Mouse (Mus musculus): ENCODE results near the gene Tmem135.

Gene Tmem135

DNA sequence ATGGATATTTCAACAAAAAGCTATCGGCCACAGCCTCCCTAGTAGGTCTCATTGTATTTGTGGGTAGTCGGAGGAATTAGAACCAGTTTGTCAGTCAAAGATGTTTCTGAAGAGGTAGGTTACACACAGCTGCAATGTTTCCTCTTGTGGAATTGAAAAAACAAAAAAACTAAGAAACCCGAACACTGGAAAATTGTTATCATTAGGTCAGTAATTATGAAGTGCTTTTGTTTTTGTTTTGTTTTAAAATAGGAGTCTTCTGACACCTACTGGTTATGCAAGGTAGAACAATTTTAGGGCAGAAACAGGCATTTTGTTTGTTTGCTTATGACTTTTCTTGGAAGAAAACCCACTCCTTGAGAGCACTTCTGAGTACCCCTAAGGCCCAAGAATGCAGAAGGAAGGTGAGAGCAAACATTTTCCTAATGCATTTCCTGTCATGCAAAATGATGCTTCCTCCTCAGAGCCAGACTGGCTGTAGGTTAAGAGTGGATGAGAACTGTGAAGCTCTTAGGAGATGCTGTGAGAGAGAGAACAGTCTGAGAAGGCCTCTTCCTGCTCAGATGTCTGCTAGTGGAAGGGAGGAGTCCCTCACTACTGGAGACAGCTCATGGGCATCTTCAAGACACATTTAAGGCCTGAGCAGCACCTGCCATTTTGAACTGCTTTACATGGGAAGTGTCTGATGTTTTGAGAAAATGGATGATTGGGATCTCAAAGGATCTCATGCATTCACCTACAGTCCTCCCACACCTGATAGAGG is 15.1 kb upstream of the Tmem135 start:
- no peak for DNase-seq (ENCODE audit: extremely low read depth, insufficient read length, low spot score)

- DNase-seq (ENCODE audit: extremely low read depth, insufficient read length, low spot score), result no peak
These were observed 14.2 kb upstream of the Tmem135 start for GRCm38 (mm10) chr7:89418127-89418653.

- DNase-seq (ENCODE audit: extremely low read depth, insufficient read length, low spot score), result no peak
These were observed 13.7 kb upstream of the Tmem135 start for GRCm38 (mm10) chr7:89417707-89418106.

DNA sequence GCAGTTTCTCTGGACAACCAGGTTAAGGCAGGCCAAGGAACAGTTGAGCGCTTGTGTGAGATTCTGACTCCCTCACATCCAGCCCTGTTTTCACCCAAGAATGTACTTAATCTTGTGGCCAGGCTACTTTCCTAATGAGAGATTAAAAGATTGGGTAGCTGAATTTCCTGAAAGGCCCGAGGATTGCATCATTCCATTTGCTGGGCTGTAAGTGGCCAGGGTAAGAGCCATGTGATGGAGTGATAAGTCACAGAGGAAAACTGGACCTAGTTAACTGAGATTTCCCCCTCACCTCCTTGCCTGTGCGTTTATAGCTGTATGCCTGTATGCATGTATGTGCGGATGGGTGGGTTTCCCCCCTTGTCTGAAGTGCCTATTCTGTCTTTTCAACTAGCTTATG is 12.0 kb upstream of the Tmem135 start:
- DNase-seq (ENCODE audit: extremely low read depth, insufficient read length, low spot score), result no peak

GRCm38 (mm10) chr7:89412094-89412493 is 8.1 kb upstream of the Tmem135 start:
- DNase-seq (ENCODE audit: extremely low read depth, insufficient read length, low spot score), result no peak

DNA sequence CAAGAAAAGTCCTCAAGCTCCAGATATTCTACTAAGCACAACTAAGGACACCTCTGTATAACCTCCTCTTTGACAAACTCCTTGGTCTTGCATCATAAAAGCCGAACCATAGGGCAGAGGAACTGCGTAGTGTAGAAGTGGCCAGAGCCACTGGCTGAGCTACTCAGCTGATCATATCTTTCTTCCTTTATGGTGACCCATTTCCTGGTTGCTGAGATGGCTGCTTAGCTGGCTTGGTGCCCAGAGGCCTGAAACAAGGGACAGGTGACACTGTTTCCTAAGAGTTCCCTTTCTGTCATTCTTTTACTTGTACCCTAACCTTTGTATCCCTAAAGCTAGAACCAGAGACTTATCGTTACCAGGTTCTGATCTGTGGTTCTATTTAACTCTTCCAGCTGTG is 7.3 kb upstream of the Tmem135 start:
- no peak for DNase-seq (ENCODE audit: extremely low read depth, insufficient read length, low spot score)

GRCm38 (mm10) chr7:89410294-89410693 is 6.3 kb upstream of the Tmem135 start:
- DNase-seq (ENCODE audit: extremely low read depth, insufficient read length, low spot score), result no peak

DNA sequence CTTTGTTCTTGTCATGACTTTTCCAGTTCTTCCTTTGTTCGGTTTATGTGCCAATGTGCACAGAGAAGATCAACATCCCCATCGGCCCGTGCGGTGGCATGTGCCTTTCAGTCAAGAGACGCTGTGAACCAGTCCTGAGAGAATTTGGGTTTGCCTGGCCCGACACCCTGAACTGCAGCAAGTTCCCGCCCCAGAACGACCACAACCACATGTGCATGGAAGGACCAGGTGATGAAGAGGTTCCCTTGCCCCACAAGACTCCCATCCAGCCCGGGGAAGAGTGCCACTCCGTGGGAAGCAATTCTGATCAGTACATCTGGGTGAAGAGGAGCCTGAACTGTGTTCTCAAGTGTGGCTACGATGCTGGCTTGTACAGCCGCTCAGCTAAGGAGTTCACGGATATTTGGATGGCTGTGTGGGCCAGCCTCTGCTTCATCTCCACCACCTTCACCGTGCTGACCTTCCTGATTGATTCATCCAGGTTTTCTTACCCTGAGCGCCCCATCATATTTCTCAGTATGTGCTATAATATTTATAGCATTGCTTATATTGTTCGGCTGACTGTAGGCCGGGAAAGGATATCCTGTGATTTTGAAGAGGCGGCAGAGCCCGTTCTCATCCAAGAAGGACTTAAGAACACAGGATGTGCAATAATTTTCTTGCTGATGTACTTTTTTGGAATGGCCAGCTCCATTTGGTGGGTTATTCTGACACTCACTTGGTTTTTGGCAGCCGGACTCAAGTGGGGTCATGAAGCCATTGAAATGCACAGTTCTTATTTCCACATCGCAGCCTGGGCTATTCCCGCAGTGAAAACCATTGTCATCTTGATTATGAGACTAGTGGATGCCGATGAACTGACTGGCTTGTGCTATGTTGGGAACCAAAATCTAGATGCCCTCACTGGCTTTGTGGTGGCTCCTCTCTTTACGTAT is 3.3 kb upstream of the Tmem135 start:
- DNase-seq (ENCODE audit: extremely low read depth, insufficient read length, low spot score), result no peak

DNA sequence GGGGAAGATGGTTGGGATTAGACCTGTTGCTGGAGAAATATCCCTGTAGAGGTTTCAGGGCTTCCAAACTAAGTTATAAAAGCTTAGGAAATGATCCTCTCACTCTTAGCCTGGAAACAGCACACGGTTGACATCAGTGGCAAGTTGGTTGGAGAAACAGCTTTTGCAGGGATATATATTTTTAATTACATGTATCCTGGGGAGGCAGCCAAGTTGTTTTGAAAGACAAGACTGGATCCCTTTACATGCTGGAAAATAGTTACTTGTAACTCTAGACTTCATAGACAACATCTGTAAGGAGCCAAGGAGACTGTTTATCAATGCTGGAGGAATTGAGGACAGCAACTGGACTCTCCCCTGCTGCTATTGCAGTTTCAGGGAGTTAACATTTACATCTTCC is 2.0 kb upstream of the Tmem135 start:
- DNase-seq (ENCODE audit: extremely low read depth, insufficient read length, low spot score), result no peak

- no peak for DNase-seq (ENCODE audit: extremely low read depth, insufficient read length, low spot score)
These were observed 865 bp upstream of the Tmem135 start for GRCm38 (mm10) chr7:89404734-89405440.

DNA sequence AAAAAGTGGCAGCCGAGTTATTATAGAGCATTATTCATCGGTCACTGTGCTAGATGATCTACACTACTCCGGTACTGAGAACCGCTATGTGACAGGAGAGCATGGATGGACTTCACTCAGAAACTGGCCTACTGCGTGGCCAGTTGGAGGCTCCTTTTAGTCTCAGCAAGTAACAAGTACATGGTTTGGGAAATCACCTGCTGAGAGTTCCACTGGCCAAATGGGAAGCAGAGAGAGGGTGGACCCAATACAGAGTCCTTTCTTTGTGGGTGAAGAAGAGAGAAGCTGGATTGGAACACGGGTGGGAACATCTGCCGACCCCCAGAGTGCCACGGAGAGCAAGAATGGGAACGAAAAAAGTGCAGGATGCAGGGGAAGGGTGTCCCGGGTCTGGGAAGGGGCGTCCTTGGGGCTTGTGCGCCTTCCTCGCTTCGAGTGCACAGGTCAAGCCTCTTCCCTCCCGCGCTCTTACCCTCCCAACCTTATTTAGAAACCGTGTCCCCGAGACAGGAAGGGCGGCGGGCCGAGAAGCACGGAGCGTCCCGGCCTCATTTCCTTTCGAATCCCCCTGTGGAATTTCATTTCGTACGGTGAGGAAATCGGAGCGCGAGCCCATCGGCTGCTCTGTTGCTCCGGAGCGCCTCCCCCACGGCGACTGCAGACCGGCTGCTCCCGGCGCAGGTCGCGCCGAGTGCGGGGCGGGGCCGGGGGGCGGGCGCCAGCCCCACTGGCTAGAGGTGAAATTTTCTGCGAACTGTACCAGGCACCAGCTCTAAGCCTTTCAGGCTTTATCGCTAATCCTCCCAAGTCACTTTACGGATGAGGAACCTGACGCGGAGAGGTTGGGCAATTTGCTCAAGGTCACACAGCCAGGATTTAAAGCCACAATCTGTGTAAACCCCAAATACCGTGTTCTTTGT is 709 bp downstream of the Tmem135 start:
- DNase-seq (ENCODE audit: extremely low read depth, insufficient read length, low spot score), result peak; percentile 73

- DNase-seq (ENCODE audit: extremely low read depth, insufficient read length, low spot score), result no peak
These were observed 2.1 kb downstream of the Tmem135 start for GRCm38 (mm10) chr7:89401936-89402335.

DNA sequence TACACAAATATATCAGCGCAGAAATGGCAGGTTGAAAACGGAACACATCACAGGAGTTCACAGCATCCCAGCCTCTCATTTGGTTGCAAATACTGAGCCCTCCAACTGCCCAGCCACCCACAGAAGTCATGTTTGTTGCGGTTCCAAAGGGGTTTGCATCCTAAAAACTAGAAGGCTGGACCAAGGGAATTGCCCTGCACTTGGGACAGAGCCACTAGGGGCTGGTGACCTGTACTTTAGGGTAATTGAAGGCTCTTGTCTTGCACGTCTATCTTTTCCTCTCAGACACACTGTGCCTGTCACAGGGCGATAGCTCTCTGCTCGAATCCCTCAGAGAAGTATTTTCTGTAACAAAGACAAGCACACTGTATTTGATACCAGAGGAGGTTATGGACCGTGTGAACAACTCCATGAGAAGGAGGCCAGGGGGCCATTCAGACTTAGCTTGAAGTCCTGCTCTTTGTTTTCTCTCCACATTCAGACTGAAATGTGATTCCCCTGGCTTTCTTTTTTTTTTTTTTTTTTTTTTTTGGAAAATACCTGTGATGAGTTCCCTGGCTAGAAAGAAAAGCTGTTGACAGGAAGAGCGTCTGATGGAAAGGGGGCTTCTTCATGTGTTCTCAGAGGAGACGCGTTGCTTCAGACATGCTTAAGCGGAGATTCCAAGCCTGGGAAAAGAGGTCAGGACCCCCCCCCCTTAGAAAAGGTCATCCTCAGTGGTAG is 2.7 kb downstream of the Tmem135 start:
- DNase-seq (ENCODE audit: extremely low read depth, insufficient read length, low spot score), result no peak

- DNase-seq (ENCODE audit: extremely low read depth, insufficient read length, low spot score), result no peak
These were observed 3.3 kb downstream of the Tmem135 start for GRCm38 (mm10) chr7:89400721-89401120.

- no peak for DNase-seq (ENCODE audit: extremely low read depth, insufficient read length, low spot score)
These were observed 6.0 kb downstream of the Tmem135 start for GRCm38 (mm10) chr7:89397837-89398534.

DNA sequence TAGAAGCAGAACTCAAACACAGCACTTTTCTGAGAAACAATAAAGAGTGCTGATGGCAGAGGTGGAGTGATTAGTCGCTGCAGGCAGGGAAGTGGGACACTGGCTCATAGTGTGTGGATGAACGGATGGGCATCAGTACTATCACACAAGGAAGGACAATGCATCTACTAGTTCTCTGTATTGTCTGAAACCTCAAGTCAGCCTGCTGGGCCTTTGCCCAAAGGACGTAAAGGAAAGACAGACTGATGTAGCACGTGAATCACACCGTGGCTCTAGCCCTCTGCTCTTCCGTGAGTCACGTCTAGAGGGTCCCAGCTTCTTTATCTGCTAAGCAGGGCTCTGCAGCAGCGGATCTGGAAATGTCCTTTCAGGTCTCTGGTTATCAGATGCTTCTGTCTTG is 7.6 kb downstream of the Tmem135 start:
- DNase-seq (ENCODE audit: extremely low read depth, insufficient read length, low spot score), result no peak

DNA sequence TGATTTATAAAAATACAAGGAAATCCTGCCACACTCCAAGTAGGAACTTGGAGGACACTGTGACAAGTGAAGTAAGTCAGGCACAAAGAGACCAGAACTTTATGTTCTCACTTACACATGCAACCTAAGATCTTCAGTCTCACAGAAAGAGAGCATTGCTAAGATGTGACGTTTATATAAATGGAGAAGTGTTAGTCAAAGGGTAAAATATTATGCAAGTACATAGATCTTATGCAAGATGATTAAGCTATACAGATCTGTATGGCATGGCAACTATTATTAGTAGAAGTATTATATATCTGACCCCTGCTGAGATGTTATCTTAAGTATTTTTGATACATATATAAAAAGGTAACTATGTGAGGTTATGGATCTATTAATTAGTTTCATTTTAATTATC is 8.6 kb downstream of the Tmem135 start:
- no peak for DNase-seq (ENCODE audit: extremely low read depth, insufficient read length, low spot score)

DNA sequence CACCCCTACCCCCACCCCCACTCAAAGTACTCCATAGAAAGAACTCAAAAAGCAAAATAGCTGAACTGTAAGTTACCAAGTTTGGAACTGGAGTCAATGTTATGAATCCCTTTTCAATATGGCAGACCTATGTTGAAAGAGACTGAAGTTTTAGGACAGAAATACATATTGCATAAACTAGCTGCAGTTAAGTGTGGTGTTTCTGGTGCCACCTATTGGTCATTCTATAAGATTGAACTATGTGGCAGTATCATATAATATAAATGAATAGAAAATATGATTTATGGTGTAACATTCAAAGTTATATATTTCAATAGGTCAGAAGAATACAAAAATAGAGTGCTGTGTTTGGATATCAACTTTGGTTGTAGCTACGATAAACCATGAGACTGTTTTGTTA is 11.2 kb downstream of the Tmem135 start:
- DNase-seq (ENCODE audit: extremely low read depth, insufficient read length, low spot score), result no peak

DNA sequence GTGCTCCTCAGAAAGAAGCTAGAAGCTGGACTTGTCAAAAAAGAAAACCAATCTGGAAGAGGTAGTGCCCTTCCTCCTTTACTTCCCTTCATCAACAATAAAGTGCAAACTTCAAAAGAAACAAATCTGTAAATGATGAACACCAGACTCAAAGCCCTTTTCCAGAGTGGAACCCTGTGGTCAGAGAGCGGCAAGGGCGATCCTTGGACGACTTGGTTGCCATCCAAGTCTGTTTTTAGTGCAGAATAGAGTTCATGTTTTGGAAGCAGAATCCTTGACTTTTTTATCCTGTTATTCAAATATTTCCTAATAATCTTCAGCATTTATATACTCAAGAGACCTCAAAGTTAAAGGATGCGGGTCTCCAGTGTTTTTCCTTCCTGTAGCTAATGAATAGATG is 11.6 kb downstream of the Tmem135 start:
- DNase-seq (ENCODE audit: extremely low read depth, insufficient read length, low spot score), result no peak
